Mouse (Mus musculus): Measurements from ENCODE around the gene Lrba.
A peak's percentile ranks its signal among the peaks of the same experiment; 100 is the strongest.

Lrba gene

DNA sequence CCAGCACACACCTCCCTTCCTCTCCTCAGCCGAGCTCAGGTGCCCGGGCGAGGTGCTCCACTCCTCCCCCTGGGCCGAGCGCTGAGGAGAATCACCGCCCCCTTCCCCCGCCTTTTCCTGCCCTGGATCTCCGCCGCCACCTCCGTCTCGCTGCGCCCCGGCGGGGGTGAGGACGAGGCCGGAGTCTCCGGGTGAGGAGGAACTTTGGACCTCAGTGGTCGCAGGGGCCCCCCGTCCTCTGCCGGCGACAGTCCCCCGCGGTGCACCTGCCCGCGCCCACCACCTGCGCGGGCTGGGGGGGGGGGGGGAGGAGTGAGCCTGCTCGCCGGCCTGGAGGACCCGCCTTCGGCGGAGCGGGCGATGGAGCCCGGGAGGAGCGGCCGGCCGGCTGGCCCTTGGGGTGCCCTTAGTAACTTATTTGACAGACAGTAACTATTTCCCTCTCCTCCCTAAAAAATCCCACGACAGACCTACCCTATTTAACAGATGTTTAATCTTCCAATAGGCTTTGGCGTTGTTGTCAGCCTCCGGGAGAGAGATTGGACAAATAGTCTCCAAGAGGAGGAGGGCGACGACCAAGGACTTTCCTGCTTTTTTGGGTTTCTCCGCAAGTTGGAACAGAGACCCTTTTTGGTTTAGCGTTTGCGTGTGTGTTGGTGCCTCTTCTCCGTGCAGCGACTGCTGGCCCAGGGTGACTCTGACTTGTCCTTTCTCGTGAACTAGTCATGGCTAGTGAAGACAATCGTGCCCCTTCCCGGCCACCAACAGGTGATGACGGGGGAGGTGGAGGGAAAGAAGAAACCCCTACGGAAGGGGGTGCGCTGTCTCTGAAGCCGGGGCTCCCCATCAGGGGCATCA, at the start of gene Lrba:
Lrba (plus strand) TSS at position 117 of the 858 bp plus-strand sequence.
- DNase-seq (ENCODE audit: low spot score in 2 of 2): peak; percentile 41 to 71

DNA sequence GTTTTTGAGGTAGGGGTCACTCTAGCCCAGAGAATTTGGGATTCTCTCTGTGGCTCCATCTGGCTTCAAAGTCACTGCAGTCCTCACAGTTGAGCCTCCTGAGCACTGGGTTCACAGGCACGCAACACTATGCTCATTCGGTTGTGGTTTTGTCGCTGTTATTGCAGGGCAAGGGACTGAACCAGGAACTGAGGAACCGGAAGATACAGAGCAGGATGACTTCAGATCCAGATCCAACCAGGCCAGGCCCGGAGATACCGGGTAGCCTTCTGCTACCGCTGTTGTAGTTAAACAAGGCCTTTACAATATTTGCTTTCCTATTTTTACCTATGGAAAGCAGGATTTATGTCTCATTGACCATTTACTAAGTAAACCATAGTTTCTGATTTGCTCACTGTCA, 44.8 kb upstream of the Lrba start:
- no peak for DNase-seq (ENCODE audit: low spot score in 2 of 2)

DNA sequence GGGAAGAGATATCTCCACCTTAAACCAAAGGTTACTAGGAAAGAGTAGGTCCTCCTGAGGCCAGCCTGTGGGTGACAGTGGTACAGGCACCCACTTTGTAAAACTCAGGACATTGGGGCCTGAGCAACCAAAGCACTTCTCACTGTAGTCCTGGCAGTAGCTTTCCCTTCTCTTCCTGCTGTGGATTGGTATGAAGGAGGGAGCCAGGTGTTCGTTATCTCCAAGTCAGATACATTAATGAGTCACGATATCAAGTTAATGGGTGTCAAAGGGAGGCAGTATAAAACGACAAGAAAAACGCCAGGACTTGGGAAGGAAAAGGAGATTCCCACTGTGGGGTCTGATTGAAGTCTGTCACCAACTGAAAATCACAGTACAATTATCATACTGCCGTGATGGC, 43.4 kb upstream of the Lrba start:
- no peak for DNase-seq (ENCODE audit: low spot score in 2 of 2)

DNA sequence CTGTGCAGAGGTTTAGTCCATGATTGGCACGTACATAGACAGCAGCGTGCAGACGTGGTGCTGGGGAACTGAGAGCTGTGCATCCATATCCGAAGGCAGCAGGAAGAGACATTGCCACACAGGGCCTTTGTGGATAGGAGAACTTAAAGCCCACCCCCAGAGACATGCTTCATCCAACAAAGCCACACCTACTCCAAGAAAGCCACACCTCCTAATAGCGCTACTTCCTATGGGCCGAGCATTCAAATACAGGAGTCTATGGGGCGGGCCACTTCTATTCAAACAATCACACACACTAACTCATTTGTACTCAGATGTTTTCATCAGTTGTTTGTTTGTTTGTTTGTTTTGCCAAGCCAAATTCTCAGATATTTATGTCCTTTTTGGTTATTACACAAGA, 39.9 kb upstream of the Lrba start:
- no peak for DNase-seq (ENCODE audit: low spot score in 2 of 2)

DNA sequence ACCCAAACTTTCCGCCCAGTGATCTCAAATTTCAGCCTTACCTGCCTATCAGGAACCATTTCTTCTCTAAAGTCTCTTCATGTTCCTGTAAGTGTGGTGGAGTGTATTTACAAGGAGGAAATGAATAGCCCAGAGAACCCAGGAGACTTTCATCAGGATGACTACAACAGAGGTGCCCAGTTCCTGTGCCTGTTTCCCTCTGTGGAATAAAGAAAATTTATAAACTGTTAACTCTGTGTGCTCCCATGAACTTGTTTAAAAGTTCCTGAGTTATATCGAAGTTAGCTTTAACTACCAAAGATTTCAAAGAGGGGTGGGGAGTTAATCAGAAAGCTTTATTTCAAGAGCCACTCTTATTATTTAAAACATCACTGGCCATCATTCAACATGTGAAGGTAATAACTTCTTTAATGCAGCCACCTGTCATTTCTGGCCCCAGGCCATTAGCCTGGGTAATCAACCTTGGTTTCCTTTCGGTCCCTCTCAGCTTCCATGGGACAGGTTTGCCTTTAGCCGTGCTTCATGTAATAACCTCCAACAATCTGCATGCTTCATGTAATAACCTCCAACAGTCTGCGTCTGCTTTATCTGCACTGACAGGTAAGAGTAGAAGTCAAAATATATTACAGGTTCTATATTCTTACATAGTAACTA, 36.6 kb upstream of the Lrba start:
- DNase-seq (ENCODE audit: low spot score in 2 of 2): no peak

DNA sequence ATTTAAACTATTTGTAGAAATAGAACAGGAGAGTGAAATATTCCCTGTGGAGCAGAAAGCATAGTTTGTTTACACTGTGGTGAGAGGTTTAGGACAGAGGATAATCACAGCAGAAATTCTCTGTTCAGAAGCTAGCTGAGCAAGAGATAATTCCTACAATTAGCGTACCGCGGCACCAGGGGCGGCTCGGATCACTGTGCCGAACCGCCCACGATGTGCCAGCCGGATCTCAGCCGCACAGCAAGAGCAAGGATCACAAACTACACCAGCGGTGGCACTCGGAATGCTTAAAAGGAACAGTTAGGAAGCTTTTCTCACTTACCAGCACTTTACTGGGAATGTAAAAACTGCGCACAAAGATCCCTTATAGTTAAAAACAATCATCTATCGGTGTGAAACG, 28.5 kb upstream of the Lrba start:
- no peak for DNase-seq (ENCODE audit: low spot score in 2 of 2)

DNA sequence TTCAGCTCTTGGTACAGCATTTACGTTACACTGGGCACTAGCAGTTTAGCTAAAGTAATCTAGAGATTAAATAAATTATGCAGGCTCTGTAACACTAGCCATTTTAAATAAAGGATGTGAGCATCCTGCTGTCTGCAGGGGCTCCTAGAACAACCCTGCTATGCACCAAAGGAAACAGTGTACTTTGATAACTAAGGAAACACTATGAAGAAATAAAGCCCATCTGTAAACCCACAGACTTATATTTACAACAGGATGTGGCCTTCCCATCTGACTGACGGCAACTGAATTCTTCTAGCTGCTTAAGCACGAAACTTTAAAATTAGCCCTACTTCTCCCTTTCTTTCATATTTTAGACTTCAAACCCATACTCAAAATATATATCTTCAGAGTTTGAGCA, 28.0 kb upstream of the Lrba start:
- no peak for DNase-seq (ENCODE audit: low spot score in 2 of 2)

DNA sequence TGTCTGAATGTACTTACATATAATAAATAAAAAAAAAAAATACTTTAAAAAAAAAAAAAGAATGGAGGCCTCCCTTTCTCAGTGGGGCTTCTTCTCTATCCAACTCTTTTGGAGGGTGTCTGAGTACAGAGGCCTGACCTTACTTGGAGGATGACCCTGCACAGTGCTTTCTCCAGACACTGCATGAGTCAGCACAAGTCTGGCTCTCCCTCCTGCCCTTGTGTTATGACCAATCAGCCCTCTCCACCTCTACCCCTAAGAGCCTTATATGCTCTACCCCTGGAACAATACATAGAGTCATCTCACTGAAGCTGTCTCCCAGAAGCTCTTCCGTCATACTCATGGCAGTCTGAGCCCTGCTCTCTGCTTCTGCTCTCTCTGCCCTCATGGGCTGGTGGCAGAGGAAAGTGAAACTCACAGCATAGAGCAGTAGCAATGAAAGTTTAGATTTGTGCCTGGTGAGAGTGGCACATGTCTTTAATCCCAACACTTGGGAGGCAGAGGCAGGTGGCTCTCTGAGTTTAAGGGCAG, 22.8 kb upstream of the Lrba start:
- no peak for DNase-seq (ENCODE audit: low spot score in 2 of 2)

DNA sequence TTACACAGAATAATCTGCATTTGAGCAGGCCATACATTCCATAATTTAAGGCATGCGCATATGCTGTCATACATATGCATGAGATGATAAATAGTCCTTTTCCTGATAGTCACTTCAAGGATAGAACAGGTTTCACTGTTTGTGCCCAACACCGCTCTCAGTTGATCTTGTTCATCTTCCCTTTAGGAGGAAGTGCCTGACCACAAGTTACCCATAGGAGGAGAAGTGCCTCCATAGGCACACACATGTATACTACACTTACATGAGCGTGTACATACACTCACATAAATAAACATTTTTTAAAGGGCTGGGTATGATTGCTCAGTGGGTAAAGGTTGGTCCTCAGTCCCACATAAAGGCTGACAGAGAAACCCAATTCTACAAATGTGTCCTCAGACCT, 22.0 kb upstream of the Lrba start:
- no peak for DNase-seq (ENCODE audit: low spot score in 2 of 2)

DNA sequence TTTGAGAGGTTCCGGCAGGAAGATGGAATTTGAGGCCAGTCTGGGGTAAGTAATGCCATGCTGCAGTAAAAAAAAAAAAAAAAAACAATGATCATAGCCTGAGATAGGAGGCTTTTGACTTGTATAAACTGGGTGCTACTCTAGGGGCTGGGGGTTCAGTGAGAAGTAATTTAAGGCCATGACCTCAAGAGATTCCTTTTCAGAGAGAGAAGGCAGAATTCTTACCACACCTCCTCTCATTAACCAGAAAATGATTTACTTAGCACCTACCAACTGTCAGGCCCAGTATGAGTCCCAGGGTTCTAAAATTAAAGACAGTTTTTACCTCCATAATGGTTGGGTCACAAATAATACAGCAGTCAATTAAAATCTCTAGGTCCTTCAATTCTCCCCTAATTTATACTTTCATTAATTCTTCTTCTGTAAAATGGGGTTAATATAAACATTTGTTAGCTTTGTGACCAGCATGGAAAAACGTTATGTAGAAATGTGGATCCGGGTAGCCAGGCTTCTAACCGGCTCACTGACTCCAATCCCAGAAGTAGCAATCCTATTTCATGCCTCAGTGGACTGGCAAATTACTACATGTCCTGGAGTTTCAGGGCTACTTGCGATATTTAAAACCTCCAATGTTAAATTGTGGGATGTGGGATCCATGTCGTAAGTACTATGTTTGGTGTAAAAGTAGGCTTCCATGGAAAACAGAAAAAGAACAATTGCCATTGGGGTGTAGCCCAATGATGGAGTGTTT, 19.7 kb upstream of the Lrba start:
- DNase-seq (ENCODE audit: low spot score in 2 of 2): no peak

DNA sequence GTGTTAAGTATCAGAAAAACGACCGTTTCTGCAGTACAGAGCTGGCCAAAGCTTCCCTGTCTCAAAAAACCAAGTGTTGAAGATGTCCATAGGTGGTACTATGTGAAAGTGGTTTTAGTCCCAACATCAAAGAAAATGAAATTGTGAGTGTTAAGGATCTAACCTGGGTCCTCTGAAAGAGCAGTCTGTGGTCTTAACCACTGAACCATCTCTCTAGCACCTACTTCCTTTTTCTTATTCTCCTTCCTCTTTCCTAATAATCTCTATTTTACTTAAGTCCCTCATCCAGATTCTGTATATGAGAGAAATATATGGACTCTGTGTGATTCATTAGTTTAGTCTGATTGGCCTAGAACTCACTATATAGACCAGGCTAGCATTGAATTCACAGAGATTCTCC, 17.9 kb upstream of the Lrba start:
- no peak for DNase-seq (ENCODE audit: low spot score in 2 of 2)

DNA sequence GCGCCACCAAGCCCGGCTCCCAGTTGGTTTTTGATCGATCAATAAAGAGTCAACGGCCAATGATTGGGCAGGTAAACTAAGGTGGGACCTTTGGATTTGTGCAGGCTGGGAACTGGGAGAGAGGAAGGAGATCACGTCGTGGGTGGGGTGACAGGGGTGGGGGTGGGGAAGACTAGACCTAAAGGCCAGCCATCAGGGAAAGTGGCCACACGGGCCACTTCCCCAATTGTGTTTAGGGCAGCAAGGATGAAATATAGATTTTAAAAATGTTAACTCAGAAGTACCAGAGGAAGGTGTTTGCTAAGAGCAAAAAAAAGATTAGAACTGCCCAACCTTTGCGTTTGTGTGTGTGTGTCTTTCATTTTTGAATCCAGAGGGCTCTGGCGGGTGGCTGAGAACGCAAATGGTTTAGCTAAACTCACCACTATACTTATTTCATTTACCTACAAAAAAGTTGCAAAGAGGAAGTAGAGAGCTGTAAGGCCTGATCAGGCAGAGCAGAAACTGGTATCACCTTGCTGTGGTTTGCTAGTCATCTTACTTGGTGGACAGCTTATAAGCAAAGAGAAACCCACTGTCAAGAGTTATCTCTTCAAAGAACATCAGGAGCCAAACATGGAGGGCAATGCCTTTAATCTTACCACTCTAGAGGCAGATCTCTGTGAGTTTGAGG, 14.1 kb upstream of the Lrba start:
- DNase-seq (ENCODE audit: low spot score in 2 of 2): no peak

DNA sequence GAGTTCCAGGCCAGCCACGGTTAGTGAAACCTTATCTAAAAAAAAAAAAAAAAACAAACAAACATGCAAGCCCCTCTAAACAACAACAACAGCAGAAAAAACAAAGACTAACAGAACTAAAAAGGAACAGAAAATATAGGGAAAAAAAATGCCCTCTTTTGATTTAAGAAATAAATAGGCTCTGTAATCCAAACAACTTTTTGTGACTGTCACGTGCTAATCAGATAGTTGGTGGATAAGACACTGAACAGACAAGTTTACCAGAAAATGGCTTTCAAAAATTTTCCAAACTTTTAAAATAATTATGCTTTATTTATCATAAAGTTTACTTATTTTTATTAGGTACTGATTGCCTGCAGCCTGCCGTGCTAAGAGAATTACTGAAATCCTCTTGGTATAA, 13.5 kb upstream of the Lrba start:
- no peak for DNase-seq (ENCODE audit: low spot score in 2 of 2)

DNA sequence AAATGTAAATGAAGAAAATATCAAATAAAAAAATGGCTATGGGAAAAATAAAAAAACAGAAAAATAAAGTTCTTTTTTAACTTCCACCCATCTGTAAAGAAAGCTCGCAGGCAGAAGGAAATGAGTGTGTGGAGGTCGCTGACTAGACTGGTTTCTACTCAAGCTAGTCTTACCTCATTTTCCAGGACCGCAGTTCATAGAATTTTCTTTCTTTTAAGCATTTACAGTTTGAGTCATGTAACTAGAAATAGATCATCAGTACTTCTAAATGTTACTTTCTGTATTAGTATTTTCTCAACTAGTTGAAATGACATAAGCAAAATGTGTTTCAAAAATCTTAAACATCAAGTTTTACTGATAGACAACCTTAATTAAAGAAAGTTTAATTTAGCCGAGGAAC, 10.2 kb upstream of the Lrba start:
- no peak for DNase-seq (ENCODE audit: low spot score in 2 of 2)

DNA sequence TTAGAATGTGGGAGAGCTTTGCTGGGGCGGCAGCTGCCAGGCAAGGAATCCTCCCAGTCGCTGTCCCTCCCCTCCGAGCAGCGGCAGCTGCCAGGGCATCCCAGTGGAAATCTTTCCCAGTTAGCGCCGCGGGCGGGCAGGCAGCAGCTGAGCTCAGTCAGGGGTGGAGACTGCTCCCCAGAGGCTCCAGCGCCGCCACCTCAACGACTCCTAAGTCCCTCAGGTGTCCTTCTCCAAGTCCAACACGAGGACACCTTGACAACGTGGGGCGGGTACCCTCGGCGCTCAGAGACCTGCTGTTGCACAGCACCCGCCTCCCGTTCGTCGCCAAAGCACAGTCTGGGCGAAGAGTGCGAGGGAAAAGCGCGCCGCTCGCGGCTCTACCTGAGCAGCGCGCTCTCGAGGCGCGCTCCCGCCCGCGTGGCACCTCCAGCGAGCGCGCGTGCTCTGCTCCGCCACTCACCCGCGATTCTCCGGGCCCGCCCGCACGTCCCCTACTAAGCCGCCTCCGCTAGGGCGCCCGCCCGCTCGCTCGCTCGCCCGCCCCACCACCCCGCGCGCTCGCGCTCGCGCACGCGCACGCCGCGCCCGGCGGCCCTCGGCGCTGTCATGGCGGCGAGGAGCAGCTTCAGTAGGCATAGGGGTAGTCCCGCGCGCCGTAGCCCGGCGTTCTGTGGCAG, 706 bp upstream of the Lrba start:
- DNase-seq (ENCODE audit: low spot score in 2 of 2): peak; percentile 72 to 78

DNA sequence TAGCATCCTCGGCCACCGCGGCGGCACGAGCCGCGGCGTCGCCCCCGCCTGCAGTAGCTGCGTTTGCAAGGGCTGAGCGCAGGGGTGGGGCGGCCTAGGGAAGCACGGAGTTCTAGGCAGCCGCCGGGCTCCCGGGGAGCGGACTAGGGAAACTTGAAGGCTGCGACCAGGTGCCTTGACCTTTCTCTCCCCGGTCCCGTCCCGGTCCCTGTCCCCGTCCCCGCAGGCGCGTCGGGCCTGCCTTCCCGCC, 241 bp upstream of the Lrba start:
- peak in 1 of 2 experiments; percentile 80 for DNase-seq (ENCODE audit: low spot score in 2 of 2)

DNA sequence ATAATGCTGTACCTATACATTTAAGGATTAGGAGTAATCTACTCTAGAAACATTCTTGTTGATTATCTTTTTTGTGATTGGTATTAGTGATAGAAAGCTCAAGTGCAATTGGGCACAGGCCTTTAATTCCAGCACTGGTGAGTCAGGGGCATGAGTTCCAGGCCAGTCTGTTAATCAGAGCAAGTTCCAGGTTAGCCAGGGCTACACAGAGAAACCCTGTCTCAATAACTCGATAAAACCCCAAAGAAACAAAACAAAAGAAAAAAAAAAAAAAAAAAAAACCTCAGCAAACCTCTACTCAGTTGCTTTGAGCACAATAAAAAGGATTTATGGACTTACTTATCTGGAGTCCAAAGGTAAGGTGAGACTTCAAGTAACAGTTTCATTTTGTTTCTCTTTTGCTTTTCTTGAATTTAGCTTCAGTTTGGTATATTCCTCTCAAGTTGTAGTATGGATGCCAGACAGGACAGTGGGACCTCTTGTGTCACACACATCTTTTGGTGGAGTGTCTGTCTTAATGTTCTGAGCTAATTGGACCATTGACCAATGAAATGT, 7.1 kb downstream of the Lrba start:
- no peak for DNase-seq (ENCODE audit: low spot score in 2 of 2)

DNA sequence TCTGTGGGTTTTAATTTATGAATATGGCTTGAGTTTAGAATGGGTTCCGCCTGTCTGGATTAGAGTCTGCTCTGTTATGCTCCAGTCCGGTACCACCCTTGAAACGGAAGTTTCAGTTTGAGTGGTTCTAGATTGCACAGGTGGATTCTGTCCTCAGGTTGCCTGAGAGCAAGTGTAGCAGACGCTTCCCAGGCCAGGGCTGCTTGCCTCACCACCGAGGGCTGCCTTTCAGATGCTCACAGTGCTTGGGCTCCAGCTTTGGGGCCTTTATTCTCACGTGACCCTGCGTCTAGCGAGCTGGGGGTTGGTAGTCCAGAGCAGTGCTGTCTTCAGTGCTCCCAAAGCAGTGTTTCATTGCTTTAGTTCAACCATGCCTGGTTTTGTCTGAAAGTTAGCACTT, 22.7 kb downstream of the Lrba start:
- DNase-seq (ENCODE audit: low spot score in 2 of 2): no peak

DNA sequence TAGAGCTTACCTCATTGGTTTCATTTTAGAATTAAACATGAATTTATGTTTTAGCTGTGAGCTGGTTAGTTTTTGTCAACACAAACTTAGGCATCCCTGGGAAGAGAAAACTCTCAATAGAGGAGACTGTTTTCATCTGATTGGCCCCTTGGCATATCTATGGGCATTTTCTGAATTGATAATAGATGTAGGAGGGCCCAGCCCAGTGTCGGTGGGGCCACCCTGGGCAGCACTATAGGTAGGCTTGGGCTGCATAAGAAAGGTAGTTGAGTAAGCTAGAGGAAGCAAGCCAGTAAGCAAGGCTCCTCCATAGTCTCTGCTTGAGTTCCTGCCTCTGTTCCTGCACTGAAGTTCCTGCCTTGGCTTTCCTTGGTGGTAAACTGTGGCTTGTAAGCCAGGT, 26.7 kb downstream of the Lrba start:
- DNase-seq (ENCODE audit: low spot score in 2 of 2): no peak

DNA sequence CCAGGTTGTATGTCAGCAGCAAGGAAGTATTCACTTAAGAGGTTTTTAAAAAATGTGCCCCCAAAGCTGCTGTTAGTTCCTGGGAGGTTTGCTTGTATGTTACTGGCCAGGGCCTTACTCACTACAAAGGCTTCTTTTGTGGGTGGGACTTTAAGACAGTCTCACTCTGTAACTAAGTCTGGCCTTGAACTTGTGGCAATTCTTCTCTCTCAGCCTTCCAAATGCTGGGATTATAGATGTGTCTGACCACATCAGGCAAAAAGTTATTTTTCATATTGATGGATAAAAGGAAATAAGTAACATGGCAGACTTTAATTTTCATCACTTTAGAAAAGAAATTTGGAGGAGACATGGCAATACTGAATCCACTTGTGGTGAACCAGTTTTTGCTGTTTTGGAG, 28.1 kb downstream of the Lrba start:
- DNase-seq (ENCODE audit: low spot score in 2 of 2): no peak

DNA sequence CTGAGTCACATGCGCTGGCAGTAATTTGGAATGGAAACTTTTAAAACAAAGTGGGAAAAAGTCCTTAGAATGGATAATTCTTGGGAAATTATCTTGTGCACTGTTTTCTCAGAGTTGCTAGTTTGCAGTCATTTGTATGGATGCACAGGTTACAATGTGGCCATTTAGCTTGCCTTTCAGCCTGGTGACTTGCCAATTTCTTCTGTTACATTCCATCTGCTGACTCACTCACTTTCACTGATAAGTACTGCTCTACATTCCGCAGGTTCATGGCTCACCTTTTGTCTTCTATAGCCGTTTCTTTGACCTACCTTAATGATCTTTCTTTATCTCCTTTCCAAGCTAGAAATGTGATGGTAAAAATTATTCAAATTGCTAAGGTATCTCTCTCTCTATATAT, 28.6 kb downstream of the Lrba start:
- DNase-seq (ENCODE audit: low spot score in 2 of 2): peak in 1 of 2 experiments; percentile 13
